Mouse (Mus musculus): ENCODE measurements around the gene 4933430I17Rik.

DNA sequence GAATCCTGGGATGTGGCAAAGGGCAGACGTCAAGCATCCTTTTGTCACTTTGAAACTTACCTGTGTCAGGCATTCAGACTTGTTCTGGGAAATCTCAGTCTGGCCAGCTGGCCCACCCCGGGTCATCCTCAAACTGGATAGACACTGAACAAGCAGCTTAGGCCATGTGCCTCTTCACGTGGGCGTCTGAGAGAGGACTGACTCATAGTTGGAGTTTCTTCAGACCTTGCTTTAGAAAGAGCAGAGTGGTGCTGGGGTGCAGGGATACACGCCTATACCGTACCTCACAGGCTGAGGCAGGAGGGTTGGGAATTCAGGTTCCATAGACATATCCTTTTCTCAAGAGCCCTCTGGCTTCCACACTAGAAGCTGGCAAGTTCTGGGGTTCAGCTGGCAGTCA lies 18.6 kb downstream of the 4933430I17Rik start:
- TF ChIP-seq CTCF (IDR thresholded peaks at IDR 0.05; ENCODE audit: control insufficient read depth, insufficient read depth, insufficient read length) (no peak), CEBPB (IDR thresholded peaks at IDR 0.05; ENCODE audit: low read depth) (no peak), USF1 (IDR thresholded peaks at IDR 0.05; ENCODE audit: low read depth) (no peak), MYOD1 (IDR thresholded peaks at IDR 0.05; ENCODE audit: control insufficient read depth, insufficient read length, low read depth) (no peak), MYOG (IDR thresholded peaks at IDR 0.05; ENCODE audit: control insufficient read depth, extremely low read depth, insufficient read length) (no peak), FOSL1 (IDR thresholded peaks at IDR 0.05; ENCODE audit: insufficient read depth, low read length, poor library complexity, severe bottlenecking) (no peak)
